Mouse (Mus musculus): ENCODE results near the gene Atg9b. TPM values are rescaled to one million over a fixed set of nuclear protein-coding genes. Genes with fewer than 3 reads are reported as not detected.

The Atg9b gene
- polyA plus RNA-seq, 1 experiment from 2014 or later = 1.7 TPM

GRCm38 (mm10) chr5:24394165-24394894, 2.4 kb upstream of the Atg9b start:
- no peaks in the 10 kb centered on the region for H3K36me3 ChIP-seq (ENCODE audit: insufficient read depth, low read length)
- H3K27ac ChIP-seq (ENCODE audit: low read length) = peak overlapping the region; percentile 54
- peak overlapping the region; percentile 53 for H3K4me2 ChIP-seq (replicated peaks; ENCODE audit: low read depth, low read length)
- H3K9me3 ChIP-seq (ENCODE audit: low read length) = no peaks in the 10 kb centered on the region
- H3K27me3 ChIP-seq (ENCODE audit: insufficient read depth, low read length) = no peaks in the 10 kb centered on the region
- peak overlapping the region; percentile 76 for H3K9ac ChIP-seq (replicated peaks; ENCODE audit: low read length)
- ATAC-seq (ENCODE audit: low FRiP score, low TSS enrichment) = peak; percentile 97
- H3K4me1 ChIP-seq (ENCODE audit: insufficient read depth, low read length) = peaks cover 16% of the 10 kb centered on the region; the same call in 1 of the 2 replicates
- WGBS = under 1% methylated on average over 36 of the region's 36 CpGs
- H3K4me3 ChIP-seq (ENCODE audit: low read length) = peak overlapping the region; percentile 58

GRCm38 (mm10) chr5:24393392-24393997, 1.6 kb upstream of the Atg9b start, which contains the start of gene Abcb8:
TSS of gene Abcb8 (plus strand) at chr5:24393663.
- no peaks in the 10 kb centered on the region for H3K9me3 ChIP-seq (ENCODE audit: low read length)
- no peak for ATAC-seq (ENCODE audit: low FRiP score, low TSS enrichment)
- H3K9ac ChIP-seq (replicated peaks; ENCODE audit: low read length) = peak within 1 kb of the TSS; percentile 76

GRCm38 (mm10) chr5:24392724-24393123, 781 bp upstream of the Atg9b start:
- H3K27ac ChIP-seq (ENCODE audit: low read length) = no peak overlapping the region
- 74% methylated on average over 7 of the region's 7 CpGs for WGBS
- no peak overlapping the region for H3K4me2 ChIP-seq (replicated peaks; ENCODE audit: low read depth, low read length)
- no peak overlapping the region for H3K9ac ChIP-seq (replicated peaks; ENCODE audit: low read length)
- H3K4me3 ChIP-seq (ENCODE audit: low read length) = no peak overlapping the region
- ATAC-seq (ENCODE audit: low FRiP score, low TSS enrichment) = no peak
- H3K27me3 ChIP-seq (ENCODE audit: insufficient read depth, low read length) = peaks cover 5% of the 10 kb centered on the region; the same call in 1 of the 2 replicates
- H3K9me3 ChIP-seq (ENCODE audit: low read length) = no peaks in the 10 kb centered on the region
- H3K36me3 ChIP-seq (ENCODE audit: insufficient read depth, low read length) = no peaks in the 10 kb centered on the region
- H3K4me1 ChIP-seq (ENCODE audit: insufficient read depth, low read length) = peaks cover 27% of the 10 kb centered on the region

More at GRCm38 (mm10) chr5:24393392-24393997, 1.6 kb upstream of the Atg9b start, which contains the start of gene Abcb8:
- Histone ChIP-seq H3K27ac (ENCODE audit: low read length) (peak within 1 kb of the TSS; percentile 54), H3K4me1 (ENCODE audit: insufficient read depth, low read length) (peaks cover 19% of the 10 kb centered on the region; the same call in 1 of the 2 replicates), H3K27me3 (ENCODE audit: insufficient read depth, low read length) (peaks cover 3% of the 10 kb centered on the region; the same call in 1 of the 2 replicates), H3K36me3 (ENCODE audit: insufficient read depth, low read length) (no peaks in the 10 kb centered on the region), H3K4me2 (replicated peaks; ENCODE audit: low read depth, low read length) (peak within 1 kb of the TSS; percentile 53), H3K4me3 (ENCODE audit: low read length) (peak within 1 kb of the TSS; percentile 58)
- whole genome bisulfite sequencing = 23% methylated on average over 7 of the region's 7 CpGs

DNA sequence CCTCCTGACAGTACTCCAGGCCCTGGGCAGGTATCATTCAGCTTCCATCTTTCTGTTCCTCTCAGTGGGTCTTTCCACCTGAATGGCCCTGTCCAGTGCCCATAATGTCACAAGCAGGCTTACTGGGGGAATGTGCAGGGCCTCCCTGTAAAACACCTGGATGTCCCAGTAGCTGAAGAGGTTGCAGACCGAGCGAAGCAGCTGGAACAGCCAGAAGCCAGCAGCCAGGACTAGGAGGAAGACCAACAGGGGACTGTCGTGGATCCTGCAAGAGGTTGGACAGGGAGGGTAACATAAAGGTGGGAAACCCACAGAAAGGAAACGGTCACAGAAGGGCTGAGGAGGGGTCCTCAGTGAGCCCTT, 2.3 kb downstream of the Atg9b start:
- Histone ChIP-seq H3K4me2 (replicated peaks; ENCODE audit: low read depth, low read length) (no peak overlapping the region), H3K27me3 (ENCODE audit: insufficient read depth, low read length) (peaks cover 21% of the 10 kb centered on the region), H3K9ac (replicated peaks; ENCODE audit: low read length) (no peak overlapping the region), H3K27ac (ENCODE audit: low read length) (no peak overlapping the region), H3K4me3 (ENCODE audit: low read length) (no peak overlapping the region), H3K4me1 (ENCODE audit: insufficient read depth, low read length) (peaks cover 34% of the 10 kb centered on the region), H3K36me3 (ENCODE audit: insufficient read depth, low read length) (no peaks in the 10 kb centered on the region), H3K9me3 (ENCODE audit: low read length) (no peaks in the 10 kb centered on the region)
- no peak for ATAC-seq (ENCODE audit: low FRiP score, low TSS enrichment)
- 73% methylated on average over 4 of the region's 4 CpGs for WGBS

GRCm38 (mm10) chr5:24389011-24389657, 2.8 kb downstream of the Atg9b start:
- no peak overlapping the region for H3K4me3 ChIP-seq (ENCODE audit: low read length)
- H3K36me3 ChIP-seq (ENCODE audit: insufficient read depth, low read length) = no peaks in the 10 kb centered on the region
- peaks cover 39% of the 10 kb centered on the region for H3K4me1 ChIP-seq (ENCODE audit: insufficient read depth, low read length)
- H3K27ac ChIP-seq (ENCODE audit: low read length) = no peak overlapping the region
- H3K9me3 ChIP-seq (ENCODE audit: low read length) = no peaks in the 10 kb centered on the region
- WGBS = 59% methylated on average over 6 of the region's 7 CpGs
- ATAC-seq (ENCODE audit: low FRiP score, low TSS enrichment) = no peak
- peaks cover 21% of the 10 kb centered on the region for H3K27me3 ChIP-seq (ENCODE audit: insufficient read depth, low read length)
- H3K4me2 ChIP-seq (replicated peaks; ENCODE audit: low read depth, low read length) = no peak overlapping the region
- H3K9ac ChIP-seq (replicated peaks; ENCODE audit: low read length) = no peak overlapping the region

DNA sequence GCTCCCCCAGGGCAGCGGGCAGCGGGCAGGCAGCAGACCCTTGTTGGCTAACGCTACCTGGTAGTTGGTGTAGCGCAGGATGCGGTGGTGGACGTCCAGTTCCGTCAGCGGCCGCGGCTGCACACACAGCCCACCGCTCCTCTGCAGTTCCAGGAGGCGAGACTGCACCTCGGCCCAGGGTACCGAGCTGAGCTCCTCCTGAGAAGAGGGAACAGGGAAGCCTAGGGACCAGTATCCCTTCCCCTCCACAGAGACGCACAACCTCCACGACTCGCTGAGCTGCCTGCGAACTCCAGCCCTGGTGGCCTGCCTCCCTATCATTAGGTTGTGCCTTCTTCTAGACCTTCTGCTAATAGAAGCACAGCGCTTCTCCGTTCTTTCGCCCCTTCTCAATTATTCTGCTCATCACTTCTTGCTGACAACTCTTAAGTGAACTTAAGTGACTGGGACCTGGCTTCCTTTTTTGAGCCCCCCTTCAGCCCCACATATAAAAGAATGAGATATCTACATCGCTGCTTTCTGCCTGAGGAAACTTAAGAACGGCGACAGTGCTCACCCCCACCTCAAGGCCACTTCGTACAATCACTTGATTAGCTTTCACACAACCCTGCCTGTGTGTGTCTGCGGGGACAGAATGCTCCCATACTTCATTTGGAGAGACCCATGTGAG, 3.6 kb downstream of the Atg9b start:
- no peaks in the 10 kb centered on the region for H3K9me3 ChIP-seq (ENCODE audit: low read length)
- H3K4me1 ChIP-seq (ENCODE audit: insufficient read depth, low read length) = peaks cover 42% of the 10 kb centered on the region
- H3K27ac ChIP-seq (ENCODE audit: low read length) = no peak overlapping the region
- WGBS = 23% methylated on average over 25 of the region's 26 CpGs
- H3K4me2 ChIP-seq (replicated peaks; ENCODE audit: low read depth, low read length) = peak overlapping the region; percentile 94
- H3K36me3 ChIP-seq (ENCODE audit: insufficient read depth, low read length) = no peaks in the 10 kb centered on the region
- ATAC-seq (ENCODE audit: low FRiP score, low TSS enrichment) = peak; percentile 1; the same call in 1 of the 2 replicates
- H3K4me3 ChIP-seq (ENCODE audit: low read length) = peak overlapping the region; percentile 54
- H3K9ac ChIP-seq (replicated peaks; ENCODE audit: low read length) = peak overlapping the region; percentile 59
- H3K27me3 ChIP-seq (ENCODE audit: insufficient read depth, low read length) = peaks cover 21% of the 10 kb centered on the region

DNA sequence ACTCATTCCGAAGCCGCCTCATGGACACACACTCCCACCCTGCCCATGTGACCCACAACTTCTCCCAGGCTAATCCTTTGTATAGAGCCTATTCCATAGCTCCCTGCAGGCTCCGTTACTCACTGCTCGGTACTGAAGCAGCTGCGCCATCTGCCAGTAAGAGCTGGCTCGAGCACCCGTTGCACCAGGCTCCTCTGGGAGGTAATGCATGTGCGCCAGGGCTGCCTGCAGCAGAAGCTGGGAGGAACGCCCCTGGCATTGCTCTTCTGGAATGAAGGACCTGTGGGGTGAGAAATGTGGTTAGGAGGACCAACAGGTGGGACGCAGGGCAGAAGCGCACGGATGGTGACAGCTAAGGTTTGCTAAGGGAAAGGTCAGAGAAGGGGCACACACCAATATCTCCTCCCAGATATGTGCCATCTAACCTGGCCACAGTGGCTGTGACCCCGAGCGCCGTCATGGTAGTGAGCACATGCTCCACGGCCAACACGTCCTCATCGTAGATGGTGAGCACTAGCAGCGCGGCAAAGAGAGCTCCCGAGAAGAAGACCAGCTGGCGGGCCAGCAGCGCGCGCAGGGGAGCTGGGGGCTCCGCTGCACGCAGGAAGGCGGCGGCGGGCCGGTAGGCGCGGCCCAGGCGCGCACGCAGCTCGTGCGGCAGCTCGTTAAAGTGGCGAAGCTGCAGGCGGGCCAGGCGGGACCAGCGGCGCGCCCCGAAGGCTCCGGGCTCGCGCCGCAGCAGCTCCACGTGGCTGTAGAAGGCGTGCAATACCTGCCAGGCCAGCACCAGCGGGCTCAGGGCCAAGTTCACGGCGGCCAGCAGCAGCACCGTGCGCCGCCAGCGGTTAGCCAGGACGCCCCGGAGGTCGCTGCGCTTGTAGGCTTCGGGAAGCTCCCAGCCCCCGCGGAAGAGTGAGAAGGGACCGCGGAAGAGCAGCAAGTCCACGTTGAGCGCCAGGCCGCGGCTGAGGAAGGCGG, 4.4 kb downstream of the Atg9b start:
- H3K36me3 ChIP-seq (ENCODE audit: insufficient read depth, low read length) = no peaks in the 10 kb centered on the region
- H3K27ac ChIP-seq (ENCODE audit: low read length) = no peak overlapping the region
- WGBS = under 1% methylated on average over 73 of the region's 73 CpGs
- peaks cover 21% of the 10 kb centered on the region for H3K27me3 ChIP-seq (ENCODE audit: insufficient read depth, low read length)
- peak overlapping the region; percentile 94 for H3K4me2 ChIP-seq (replicated peaks; ENCODE audit: low read depth, low read length)
- no peaks in the 10 kb centered on the region for H3K9me3 ChIP-seq (ENCODE audit: low read length)
- peaks cover 49% of the 10 kb centered on the region for H3K4me1 ChIP-seq (ENCODE audit: insufficient read depth, low read length)
- ATAC-seq (ENCODE audit: low FRiP score, low TSS enrichment) = peak; percentile 49; the same call in 1 of the 2 replicates
- H3K4me3 ChIP-seq (ENCODE audit: low read length) = peak overlapping the region; percentile 54
- peak overlapping the region; percentile 59 for H3K9ac ChIP-seq (replicated peaks; ENCODE audit: low read length)

GRCm38 (mm10) chr5:24385887-24386550, 5.9 kb downstream of the Atg9b start:
- no peak overlapping the region for H3K27ac ChIP-seq (ENCODE audit: low read length)
- H3K4me1 ChIP-seq (ENCODE audit: insufficient read depth, low read length) = peaks cover 49% of the 10 kb centered on the region
- H3K9me3 ChIP-seq (ENCODE audit: low read length) = no peaks in the 10 kb centered on the region
- 84% methylated on average over 10 of the region's 10 CpGs for WGBS
- no peak overlapping the region for H3K4me2 ChIP-seq (replicated peaks; ENCODE audit: low read depth, low read length)
- H3K27me3 ChIP-seq (ENCODE audit: insufficient read depth, low read length) = peaks cover 21% of the 10 kb centered on the region
- H3K4me3 ChIP-seq (ENCODE audit: low read length) = no peak overlapping the region
- no peak overlapping the region for H3K9ac ChIP-seq (replicated peaks; ENCODE audit: low read length)
- H3K36me3 ChIP-seq (ENCODE audit: insufficient read depth, low read length) = no peaks in the 10 kb centered on the region
- no peak for ATAC-seq (ENCODE audit: low FRiP score, low TSS enrichment)
